Mouse (Mus musculus) E14TG2a.4 (cell line): ENCODE data around the gene Zfyve26.

ENCODE experiments used
- H3K27me3 ChIP-seq: 2 replicates; pipeline ENCODE4 v1.6.1; 2014; ENCODE audit warnings: low read length, control low read depth; ENCODE audit not compliant: insufficient read depth
- H3K36me3 ChIP-seq: 2 replicates; pipeline ENCODE4 v1.6.1; 2014; ENCODE audit warnings: low read length, control low read depth; ENCODE audit not compliant: insufficient read depth
- H3K4me1 ChIP-seq: replicated peaks from 2 replicates; pipeline ENCODE4 v1.6.1; 2014; ENCODE audit warnings: low read depth, low read length, control low read depth
- H3K4me3 ChIP-seq: replicated peaks from 2 replicates; pipeline ENCODE4 v1.5.1; 2014; ENCODE audit warnings: mild to moderate bottlenecking, low read length
- H3K9me3 ChIP-seq: 2 replicates; pipeline ENCODE4 v1.6.1; 2014; ENCODE audit warnings: low read length, control low read depth
- CTCF ChIP-seq: conservative IDR thresholded peaks from 2 replicates; pipeline ENCODE4 v1.5.1; 2014; ENCODE audit warnings: low read length
- NANOG ChIP-seq: IDR thresholded peaks from 2 replicates; pipeline ENCODE4 v1.6.1; 2014; ENCODE audit warnings: borderline replicate concordance, low read length, mixed read lengths
- POU5F1 ChIP-seq: IDR thresholded peaks from 2 replicates; pipeline ENCODE4 v1.6.1; 2014; ENCODE audit warnings: low read length, borderline replicate concordance

Gene Zfyve26

GRCm38 (mm10) chr12:79242921-79243320 is 53.2 kb downstream of the Zfyve26 start:
- no peaks in the 10 kb centered on the region for H3K27me3 ChIP-seq

GRCm38 (mm10) chr12:79241985-79242384 is 54.1 kb downstream of the Zfyve26 start:
- H3K9me3 ChIP-seq: no peaks in the 10 kb centered on the region
- no peaks in the 10 kb centered on the region for H3K27me3 ChIP-seq
- TF ChIP-seq POU5F1 (no peak), CTCF (no peak), NANOG (no peak)
- no peak overlapping the region for H3K4me3 ChIP-seq
- H3K36me3 ChIP-seq: peaks cover 100% of the 10 kb centered on the region
- H3K4me1 ChIP-seq: no peaks in the 10 kb centered on the region

More at GRCm38 (mm10) chr12:79242921-79243320, 53.2 kb downstream of the Zfyve26 start:
- H3K4me1 ChIP-seq: 0 out of 2 replicates have a peak, but pooled peaks cover under 1% of the 10 kb centered on the region
- H3K9me3 ChIP-seq: no peaks in the 10 kb centered on the region
- TF ChIP-seq NANOG (no peak), CTCF (no peak), POU5F1 (no peak)
- H3K36me3 ChIP-seq: peaks cover 100% of the 10 kb centered on the region
- no peak overlapping the region for H3K4me3 ChIP-seq

GRCm38 (mm10) chr12:79235485-79236080 is 60.5 kb downstream of the Zfyve26 start:
- no peaks in the 10 kb centered on the region for H3K27me3 ChIP-seq
- H3K4me3 ChIP-seq: no peak overlapping the region
- H3K9me3 ChIP-seq: no peaks in the 10 kb centered on the region
- no peak for TF ChIP-seq CTCF
- TF ChIP-seq NANOG: no peak
- TF ChIP-seq POU5F1: no peak
- H3K4me1 ChIP-seq: peaks cover 16% of the 10 kb centered on the region
- H3K36me3 ChIP-seq: peaks cover 83% of the 10 kb centered on the region

- Histone ChIP-seq H3K27me3 (peaks cover 13% of the 10 kb centered on the region; the same call in 1 of the 2 replicates), H3K4me1 (no peaks in the 10 kb centered on the region; the same call in 1 of the 2 replicates), H3K9me3 (no peaks in the 10 kb centered on the region), H3K4me3 (no peak overlapping the region), H3K36me3 (no peaks in the 10 kb centered on the region)
- TF ChIP-seq POU5F1 (no peak), CTCF (no peak), NANOG (no peak)
Observed at GRCm38 (mm10) chr12:79217511-79217910, 78.6 kb downstream of the Zfyve26 start.

GRCm38 (mm10) chr12:79211447-79211846 is 84.7 kb downstream of the Zfyve26 start:
- H3K36me3 ChIP-seq: no peaks in the 10 kb centered on the region
- no peaks in the 10 kb centered on the region for H3K9me3 ChIP-seq
- peaks cover 8% of the 10 kb centered on the region; the same call in 1 of the 2 replicates for H3K4me1 ChIP-seq
- TF ChIP-seq POU5F1 (no peak), NANOG (no peak), CTCF (no peak)
- H3K4me3 ChIP-seq: no peak overlapping the region
- 0 out of 2 replicates have a peak, but pooled peaks cover 12% of the 10 kb centered on the region for H3K27me3 ChIP-seq

GRCm38 (mm10) chr12:79208703-79209464 is 87.2 kb downstream of the Zfyve26 start, which contains the start of gene Rdh12:
Gene Rdh12, plus strand, starts transcription at chr12:79208914.
- Histone ChIP-seq H3K36me3 (no peaks in the 10 kb centered on the region), H3K4me1 (peaks cover 8% of the 10 kb centered on the region; the same call in 1 of the 2 replicates), H3K9me3 (no peaks in the 10 kb centered on the region), H3K27me3 (0 out of 2 replicates have a peak, but pooled peaks cover 11% of the 10 kb centered on the region), H3K4me3 (peak within 1 kb of the TSS; percentile 69)
- TF ChIP-seq POU5F1 (no peak), NANOG (no peak), CTCF (no peak)

GRCm38 (mm10) chr12:79201882-79202281 is 94.2 kb downstream of the Zfyve26 start:
- no peaks in the 10 kb centered on the region; the same call in 1 of the 2 replicates for H3K27me3 ChIP-seq
- H3K36me3 ChIP-seq: no peaks in the 10 kb centered on the region
- no peaks in the 10 kb centered on the region for H3K9me3 ChIP-seq
- no peaks in the 10 kb centered on the region for H3K4me1 ChIP-seq
- no peak overlapping the region for H3K4me3 ChIP-seq
- TF ChIP-seq POU5F1: no peak
- no peak for TF ChIP-seq CTCF
- TF ChIP-seq NANOG: no peak

GRCm38 (mm10) chr12:79197105-79197504 is 99.0 kb downstream of the Zfyve26 start:
- H3K36me3 ChIP-seq: no peaks in the 10 kb centered on the region
- no peaks in the 10 kb centered on the region for H3K9me3 ChIP-seq
- H3K4me1 ChIP-seq: peaks cover 1% of the 10 kb centered on the region
- H3K4me3 ChIP-seq: no peak overlapping the region
- TF ChIP-seq NANOG (no peak), CTCF (no peak), POU5F1 (no peak)
- no peaks in the 10 kb centered on the region for H3K27me3 ChIP-seq
